Mouse (Mus musculus) heart, adult 2 months (tissue): ENCODE results near the gene Inka2.

Experiments
- CTCF ChIP-seq: fragments of 200-600 bp; IDR thresholded peaks from 2 replicates; pipeline ENCODE4 v1.8.1; 2022; ENCODE audit warnings: antibody characterized with exemption, mild to moderate bottlenecking, moderate library complexity
- EP300 ChIP-seq: fragments of 200-500 bp; IDR thresholded peaks from 2 replicates; pipeline ENCODE4 v1.6.1; 2011; ENCODE audit warnings: low read depth, low read length, control low read depth; ENCODE audit not compliant: insufficient read depth
- POLR2A ChIP-seq: fragments of 200-500 bp; IDR thresholded peaks from 2 replicates; pipeline ENCODE4 v1.6.1; 2011; ENCODE audit warnings: mild to moderate bottlenecking, low read depth, low read length, control low read depth; ENCODE audit not compliant: insufficient read depth

DNA sequence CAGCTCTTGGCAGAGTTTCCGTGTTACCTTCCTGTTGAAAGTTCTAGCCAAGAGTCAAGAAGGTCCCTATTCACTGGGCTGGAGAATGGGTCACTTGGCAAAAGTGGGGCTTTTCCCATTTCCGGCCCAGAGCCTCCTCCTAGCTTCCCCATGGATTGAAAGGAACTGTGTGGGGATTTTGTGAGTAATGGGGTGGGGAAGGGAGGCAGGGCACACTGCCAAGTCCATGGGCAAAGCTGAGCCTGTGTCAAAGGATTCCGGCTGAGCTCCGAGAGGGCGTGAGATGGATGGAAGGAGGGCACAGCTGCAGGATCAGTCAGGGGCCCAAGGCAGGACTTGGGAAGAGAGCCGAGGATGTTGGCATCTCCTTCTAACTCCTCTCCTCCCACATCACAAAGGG is 5.8 kb downstream of the Inka2 start:
- TF ChIP-seq CTCF (no peak), EP300 (no peak), POLR2A (no peak)
